Mouse (Mus musculus) liver, postnatal 0 days (tissue): Measurements from ENCODE around the gene Ppp1r12b.

Source experiments
- CTCF ChIP-seq: sonication (generic); IDR thresholded peaks from 2 replicates; pipeline ENCODE4 v1.5.1; 2016; ENCODE audit warnings: antibody characterized with exemption, low read depth
- EP300 ChIP-seq: IDR thresholded peaks from 2 replicates; pipeline ENCODE4 v1.6.1; 2016; ENCODE audit warnings: antibody characterized with exemption, low read depth, mild to moderate bottlenecking

- TF ChIP-seq CTCF (no peak), EP300 (no peak)
Measured at GRCm38 (mm10) chr1:134994739-134995138, 39.0 kb upstream of the Ppp1r12b start.
